Mouse (Mus musculus): ENCODE data around the gene Rabgap1. TPM values are rescaled to one million over a fixed set of nuclear protein-coding genes. Genes with fewer than 3 reads are reported as not detected.

Rabgap1 gene
- total RNA-seq, 2 experiments from 2014 or later: 44.8 to 45.0 TPM

DNA sequence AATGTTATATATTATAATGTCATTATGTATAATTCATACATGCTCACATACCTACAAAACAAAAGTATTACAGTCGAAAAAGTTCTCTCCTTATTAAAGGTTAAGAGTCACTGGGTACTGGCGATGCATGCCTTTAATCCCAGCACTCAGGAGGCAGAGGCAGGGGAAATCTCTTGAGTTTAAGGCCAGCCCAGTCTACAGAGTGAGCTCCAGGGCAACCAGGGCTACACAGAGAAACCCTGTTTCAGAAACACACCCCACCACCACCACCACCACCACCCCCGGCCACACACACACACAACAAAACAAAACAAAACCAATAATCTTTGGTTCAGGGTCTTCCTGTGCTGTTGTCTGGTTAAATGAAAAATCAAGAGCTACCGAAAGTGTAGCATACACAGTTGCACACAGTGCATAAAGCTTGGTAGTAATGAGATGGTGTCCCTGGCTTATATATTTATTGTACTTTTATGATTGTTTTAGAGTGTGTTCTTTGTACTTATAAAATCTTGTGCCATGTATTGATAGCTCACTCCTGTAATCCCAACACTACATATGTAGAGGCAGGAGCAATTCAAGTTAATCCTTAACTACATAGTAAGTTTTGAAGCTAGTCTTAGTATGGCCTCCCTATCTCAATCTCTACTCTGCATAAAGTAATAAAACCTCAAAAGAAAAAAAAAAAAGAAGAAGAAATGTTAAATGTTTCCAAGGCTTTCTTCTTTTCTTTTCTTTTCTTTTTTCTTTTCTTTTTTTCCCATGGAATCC is 68.2 kb downstream of the Rabgap1 start:
- DNase-seq: no peak
- intact Hi-C loops (cut with DNase I): loop anchor here (10.0 kb wide), 1 partner anchor 263 kb away; the partner anchor contains the start of gene Crb2

DNA sequence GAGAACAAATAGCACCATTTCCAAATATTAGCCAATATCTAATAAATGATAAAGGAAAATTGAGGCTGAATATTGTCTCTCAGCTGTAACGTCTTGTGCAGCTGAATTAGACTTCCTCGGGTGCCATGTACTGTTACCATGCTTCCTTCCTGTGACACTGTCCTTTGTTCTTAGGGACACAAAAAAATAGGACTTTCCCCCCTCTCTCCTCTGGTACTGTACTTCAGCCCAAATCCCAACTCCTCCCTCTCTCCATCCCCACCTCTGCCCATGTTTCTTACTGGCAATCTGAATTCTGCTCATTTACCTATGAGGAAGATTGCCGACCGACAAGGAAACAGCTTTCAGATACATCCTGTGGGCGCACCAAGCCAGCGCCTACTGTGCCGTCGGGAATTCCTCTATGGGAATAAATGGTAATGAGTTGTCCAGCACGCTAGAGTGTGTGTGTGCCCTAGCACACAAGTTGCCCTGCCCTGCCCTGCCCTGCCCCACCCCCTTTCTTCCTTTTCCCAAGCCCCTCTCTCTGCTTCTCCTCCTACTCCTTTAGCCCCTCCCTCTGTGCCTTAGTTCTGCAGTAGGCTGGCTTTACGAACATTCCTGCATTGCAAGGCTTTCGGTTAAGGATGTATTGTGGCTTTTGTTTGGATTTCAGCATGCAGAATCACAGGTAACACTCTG is 73.1 kb downstream of the Rabgap1 start, which contains the start of gene Gpr21:
Gpr21 (plus strand) TSS at position 303 of the 681 bp plus-strand sequence.
- intact Hi-C loops (cut with DNase I): loop anchor here (10.0 kb wide), 1 partner anchor 259 kb away; the partner anchor contains the start of gene Crb2
- no peak for DNase-seq

DNA sequence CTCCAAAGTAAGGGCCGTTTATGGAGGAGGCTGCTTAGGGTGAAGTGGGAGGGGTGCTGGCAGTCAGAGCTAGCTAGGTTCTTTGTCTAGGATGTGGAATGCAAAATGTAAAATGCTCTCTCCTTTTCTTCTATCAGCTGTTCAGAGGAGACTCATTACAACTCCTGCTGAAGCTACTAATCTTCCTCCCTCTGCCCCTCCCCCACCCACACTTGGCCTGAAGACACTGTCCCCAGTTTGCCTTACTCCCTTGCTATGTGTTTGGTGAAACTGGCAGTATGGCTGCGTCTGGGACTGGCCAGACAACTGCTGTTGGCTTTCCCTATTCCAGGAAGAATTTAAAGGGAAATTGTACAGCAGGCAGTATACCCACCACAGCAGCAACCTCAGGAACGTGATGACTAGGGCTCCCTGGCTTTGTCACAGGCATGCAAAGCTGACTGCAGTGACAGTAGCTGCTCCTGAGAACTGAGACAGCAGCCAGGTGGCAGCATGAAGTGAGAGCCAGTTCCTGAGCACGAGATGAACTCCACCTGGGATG is 73.9 kb downstream of the Rabgap1 start:
- intact Hi-C loops (cut with DNase I): loop anchor here (10.0 kb wide), 1 partner anchor 258 kb away; the partner anchor contains the start of gene Crb2
- DNase-seq: no peak

DNA sequence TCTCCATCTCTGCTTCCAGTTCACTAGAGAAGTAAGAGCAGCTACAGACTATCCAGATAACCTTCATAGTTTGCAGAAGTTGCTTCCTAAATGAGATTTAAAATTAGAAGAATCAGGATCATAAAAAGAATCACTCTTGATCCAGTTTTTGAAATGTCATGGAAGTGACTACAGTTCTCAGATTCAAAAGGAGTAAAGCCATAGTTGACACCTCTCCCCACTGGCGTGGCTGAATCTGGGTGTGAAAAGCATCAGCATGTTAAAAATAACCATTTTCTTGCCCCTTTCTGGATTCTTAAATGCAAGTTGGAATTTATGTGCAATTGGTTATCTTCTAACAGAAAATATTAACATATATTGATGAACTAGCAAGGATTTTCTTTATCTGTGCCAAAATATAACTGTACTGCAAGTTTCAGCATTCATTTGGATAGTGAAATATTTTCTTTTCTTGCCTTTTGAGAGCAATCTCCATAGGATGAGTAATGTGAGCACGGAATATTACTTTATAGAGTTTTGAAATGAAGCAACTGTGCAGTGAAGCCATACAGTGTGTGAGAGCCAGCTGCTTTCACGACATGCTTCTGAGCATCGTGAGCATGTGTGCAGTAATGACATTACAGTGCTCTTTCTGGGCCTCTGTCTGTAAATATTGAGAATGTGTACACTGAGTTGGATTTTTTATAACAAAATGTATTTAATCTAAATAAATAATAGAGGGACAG is 75.6 kb downstream of the Rabgap1 start:
- no peak for DNase-seq

DNA sequence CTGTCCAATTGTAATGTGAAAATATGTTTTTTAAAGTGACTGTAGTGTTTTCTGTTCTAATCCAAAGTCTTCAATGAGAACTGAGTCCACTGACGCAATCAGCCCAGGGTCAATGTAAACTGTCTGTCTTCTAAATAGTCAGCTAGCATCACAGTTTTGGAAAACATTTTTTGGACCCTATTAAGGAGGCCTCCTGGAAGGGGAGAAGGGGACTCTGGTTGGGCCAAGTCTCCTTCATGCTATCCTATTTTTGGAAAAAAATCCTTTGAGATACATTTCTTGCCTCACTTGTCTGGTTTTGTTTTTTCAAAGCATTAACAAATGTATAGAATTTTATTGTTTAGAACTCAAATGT is 76.2 kb downstream of the Rabgap1 start:
- no peak for DNase-seq
- intact Hi-C loops (cut with DNase I): loop anchor here (10.0 kb wide), 1 partner anchor 256 kb away; the partner anchor contains the start of gene Crb2

More for the DNA sequence above, 75.6 kb downstream of the Rabgap1 start:
- intact Hi-C loops (cut with DNase I): loop anchor here (10.0 kb wide), 1 partner anchor 256 kb away; the partner anchor contains the start of gene Crb2

DNA sequence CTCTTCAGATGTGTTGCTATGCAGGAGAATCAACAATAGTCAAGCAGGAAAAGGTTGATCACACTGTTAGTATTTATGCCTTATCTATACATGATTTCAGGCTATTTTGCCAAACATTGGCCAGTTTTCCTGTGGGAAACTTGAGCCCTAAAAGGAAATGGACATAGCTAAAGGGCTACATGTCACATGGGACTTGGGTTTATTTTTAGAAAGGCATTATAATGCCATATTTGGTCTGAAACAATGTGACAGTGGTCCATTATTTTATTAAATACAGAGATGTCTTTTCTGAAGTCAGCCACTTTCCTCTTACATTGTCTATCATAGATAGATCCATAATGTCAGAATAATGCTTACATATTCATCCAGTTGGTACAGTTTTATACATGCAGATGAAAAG is 84.5 kb downstream of the Rabgap1 start:
- intact Hi-C loops (cut with DNase I): no loop called here
- no peak for DNase-seq

DNA sequence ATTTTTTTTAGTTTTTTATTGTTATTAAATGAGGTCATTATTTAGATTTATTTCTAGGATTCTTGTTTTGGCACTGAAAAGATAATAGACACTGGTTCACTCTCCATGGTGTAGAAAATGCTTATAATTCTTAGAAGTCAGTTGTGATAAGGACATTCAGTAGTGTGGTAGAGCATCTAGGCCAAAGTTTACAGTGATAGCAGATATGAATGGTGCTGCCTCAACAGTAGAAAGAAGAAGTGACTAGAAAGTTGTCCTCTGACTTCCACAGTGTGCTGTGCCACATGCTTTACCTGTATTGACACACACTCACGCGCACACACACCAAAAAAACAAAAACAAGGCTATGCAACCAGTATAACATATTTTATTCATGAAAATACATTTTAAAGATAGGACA is 86.3 kb downstream of the Rabgap1 start:
- DNase-seq: no peak
- intact Hi-C loops (cut with DNase I): no loop called here

DNA sequence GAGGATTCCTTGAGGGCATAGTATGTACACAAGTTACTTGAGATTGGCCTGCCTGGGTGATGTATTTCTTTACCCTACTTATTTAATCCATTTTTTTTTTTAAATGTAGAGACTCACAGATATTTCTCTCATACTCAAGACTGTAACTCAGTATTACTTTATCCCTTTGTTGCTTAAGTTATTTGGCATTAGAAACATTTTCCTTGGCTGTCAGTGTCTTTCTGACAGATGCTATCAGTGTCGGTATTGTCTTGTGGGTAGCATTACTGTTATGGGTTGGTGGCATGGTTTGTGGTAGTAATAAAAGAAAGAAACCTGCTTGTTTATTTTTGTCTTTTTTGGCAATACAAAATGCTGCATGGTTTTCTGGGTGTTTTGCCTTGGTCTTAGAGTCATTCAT is 87.7 kb downstream of the Rabgap1 start:
- intact Hi-C loops (cut with DNase I): no loop called here
- DNase-seq: no peak

DNA sequence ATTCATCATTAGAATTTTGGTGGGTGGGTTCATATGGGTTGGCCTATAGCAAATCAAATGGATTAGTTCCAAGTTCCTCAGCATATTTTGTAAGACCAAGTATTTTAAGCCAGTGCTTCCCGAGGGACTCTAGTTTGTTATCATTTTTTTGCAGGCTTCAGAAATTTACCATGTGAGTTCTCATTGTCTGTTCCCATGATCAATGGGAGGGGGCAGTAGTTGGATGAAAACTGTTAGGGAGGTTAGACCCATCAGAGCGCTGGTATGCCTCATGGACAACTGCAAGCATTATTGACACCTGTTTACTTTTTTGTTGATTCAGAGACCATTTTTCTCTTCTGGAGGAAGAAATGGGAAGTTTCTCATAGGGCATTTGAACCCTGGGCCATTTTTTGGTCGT is 88.6 kb downstream of the Rabgap1 start:
- intact Hi-C loops (cut with DNase I): no loop called here

DNA sequence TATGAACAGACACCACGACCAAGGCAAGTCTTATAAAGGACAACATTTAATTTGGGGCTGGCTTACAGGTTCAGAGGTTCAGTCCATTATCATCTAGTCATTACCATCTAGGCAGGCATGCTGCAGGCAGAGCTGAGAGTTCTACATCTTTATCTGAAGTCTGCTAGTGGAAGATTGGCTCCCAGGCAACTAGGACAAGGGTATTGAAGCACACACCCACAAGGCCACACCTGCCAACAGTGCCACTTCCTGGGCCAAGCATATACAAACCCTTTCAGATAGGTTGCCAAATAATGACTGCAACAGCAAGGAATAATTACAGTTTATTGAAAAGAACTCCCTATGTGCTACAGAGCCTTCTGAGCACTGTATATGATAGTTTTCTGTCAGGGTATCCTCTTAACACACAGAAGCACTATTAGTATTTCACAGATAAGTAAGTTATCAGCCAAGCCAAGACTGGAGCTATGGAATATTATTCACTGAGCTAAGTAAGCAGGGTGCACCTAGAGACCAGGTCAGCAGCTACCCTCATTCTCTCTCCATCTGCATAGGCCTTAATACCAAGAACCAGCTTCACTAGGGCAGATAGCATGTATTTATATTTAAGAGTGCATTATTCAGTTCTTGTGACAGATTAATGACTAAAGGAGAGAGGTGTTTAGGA is 106.4 kb downstream of the Rabgap1 start:
- intact Hi-C loops (cut with DNase I): no loop called here
- DNase-seq: peak in 1 of 2 experiments; percentile 8

More for the DNA sequence above, 88.6 kb downstream of the Rabgap1 start:
- DNase-seq: no peak

DNA sequence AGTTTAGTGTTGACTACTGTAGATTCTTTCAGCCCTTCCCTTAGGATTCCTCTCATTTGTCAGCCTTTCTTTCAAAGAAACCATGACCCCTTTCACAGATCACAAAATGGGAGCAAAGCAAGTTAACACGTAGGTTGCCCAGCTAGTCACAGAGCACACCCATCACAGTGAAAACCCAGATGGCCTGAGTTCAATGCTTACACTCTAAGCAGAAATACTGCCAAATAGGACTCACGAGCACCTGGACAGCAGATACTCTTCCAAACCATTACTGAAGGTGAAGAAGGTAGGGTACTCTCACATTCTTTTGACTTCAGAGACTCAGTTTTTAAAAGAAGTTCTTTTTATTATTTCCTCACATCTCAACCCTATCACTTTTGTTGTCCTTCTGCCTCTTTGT is 113.3 kb downstream of the Rabgap1 start:
- no peak for DNase-seq
- intact Hi-C loops (cut with DNase I): no loop called here

DNA sequence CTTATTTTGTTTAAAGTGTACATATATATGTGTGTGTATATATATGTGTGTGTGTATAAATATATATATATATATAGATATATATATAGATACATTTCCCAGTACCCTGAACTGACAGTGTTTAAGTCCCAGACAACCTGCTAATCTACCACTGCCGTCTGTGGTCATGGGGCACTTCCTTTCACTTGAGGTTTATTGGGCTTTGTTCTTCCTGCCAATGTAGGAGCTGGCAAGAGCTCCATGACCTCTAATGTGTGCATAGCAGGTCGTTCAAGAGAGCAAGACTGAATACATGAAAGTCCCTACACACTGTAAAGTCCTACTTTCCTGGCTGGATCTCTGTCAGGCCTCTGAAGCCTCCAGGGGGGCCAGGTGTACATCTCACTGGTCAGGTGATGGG is 122.5 kb downstream of the Rabgap1 start:
- no peak for DNase-seq
- intact Hi-C loops (cut with DNase I): no loop called here

DNA sequence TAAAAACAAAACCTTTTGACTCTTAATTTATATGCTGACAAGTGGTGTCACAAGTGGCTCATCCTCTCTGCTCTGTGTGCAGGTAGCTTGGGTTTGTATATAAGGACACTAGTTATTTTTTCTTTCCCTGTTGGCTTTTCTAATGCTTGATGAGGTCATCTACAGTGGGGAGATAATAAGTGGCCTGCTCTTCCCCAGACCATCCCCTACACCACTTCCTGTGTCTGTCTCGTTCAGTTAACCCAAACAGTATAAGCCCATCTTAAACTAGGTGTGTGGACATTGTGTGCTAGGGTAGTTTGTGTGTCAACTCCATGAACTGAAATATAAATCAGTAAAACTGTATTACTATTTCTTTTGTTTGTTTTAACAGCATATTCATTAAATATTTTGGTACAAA is 123.0 kb downstream of the Rabgap1 start:
- DNase-seq: no peak
- intact Hi-C loops (cut with DNase I): no loop called here

DNA sequence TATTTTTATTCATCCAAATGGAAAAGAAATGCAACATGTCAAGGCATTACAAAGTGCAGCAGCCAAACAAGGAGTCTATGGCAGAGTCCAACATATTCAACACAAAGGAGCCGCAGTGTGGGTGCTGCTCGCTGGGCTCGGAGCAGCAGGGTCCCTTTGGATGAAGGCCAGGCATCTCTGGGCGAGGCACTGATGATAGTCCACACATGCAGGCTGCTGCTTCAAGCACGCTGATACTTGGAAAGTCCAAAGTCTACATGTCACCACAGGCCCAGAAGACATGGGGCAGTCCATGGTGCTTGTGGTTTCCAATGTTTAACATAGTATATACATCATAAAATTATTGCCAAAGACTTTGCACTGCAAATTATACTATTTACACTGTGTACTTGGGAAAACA is 126.8 kb downstream of the Rabgap1 start:
- DNase-seq: no peak
- intact Hi-C loops (cut with DNase I): no loop called here

DNA sequence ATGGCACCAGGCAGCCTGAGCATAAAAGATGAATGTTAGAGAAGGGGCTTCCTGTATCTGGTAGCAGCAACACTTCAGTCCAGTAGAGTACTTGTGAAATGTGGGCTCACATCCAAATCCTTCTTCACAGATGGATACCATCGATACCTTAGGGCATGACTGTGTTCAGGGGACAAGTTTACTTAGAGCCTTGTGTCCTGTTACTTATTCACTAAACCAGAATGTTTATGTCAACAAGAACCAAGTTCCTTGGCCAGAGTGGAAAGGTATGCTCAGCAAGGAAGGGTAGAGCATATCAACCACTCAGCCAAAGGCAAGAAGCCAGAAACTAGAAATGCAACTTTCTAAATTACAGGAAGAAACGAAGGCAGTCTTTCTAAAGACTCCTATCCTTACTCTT is 127.6 kb downstream of the Rabgap1 start:
- DNase-seq: no peak
- intact Hi-C loops (cut with DNase I): no loop called here

DNA sequence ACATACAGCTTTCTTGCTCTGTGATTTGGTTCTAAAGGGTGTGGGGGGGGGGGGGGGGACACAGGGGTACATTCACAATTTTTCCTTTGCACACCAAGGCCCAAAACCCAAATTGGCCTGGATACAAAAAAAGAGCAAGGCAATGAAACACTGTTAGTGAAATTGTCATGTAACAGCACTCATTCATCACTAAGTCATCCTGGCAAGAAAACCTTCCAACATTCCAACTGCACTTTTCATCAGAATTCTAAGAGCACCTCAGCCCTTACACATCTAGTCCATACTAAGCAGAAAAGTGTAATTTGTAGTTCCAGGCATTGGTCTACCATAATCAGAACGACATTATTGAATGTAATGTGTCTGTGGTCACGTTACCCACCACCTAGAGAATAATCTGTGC is 129.1 kb downstream of the Rabgap1 start:
- intact Hi-C loops (cut with DNase I): no loop called here
- no peak for DNase-seq

DNA sequence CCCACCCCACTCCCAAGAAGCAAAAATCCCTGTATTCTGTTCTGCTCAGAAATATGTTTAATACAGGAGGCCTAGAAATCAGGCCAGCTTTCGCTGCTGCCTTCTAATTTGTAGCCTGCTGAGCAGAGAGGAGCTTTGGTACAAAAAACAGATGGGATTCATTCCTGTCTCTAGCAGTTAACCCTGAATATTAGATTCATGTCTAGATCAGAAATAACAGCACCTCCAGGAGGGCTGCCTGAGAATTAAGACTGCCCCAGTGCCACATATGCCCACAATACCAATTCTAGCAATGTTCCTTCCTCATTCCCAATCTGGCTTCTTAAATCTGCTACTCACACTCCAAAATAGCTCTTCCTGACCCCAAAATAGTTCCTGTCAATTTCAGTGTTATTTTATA is 133.6 kb downstream of the Rabgap1 start:
- DNase-seq: no peak
- intact Hi-C loops (cut with DNase I): no loop called here

DNA sequence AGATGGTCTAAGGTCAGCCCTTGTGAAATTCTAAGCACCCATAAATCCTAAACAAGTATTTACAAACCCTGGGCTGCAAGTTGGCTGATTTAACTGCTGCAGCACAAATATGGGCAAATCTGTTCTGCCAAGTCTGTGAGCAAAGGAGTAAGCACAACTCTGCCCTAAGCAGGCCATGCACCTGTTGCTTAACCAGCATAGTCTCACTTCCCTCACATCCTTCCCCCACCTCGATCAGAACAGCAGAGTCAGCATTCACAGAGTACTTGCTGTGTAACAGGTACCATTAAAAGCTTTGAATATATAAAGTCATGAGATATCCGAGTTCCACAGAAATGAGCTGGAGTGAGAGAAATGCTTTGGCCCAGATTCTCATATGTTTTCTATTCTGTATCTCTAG is 135.1 kb downstream of the Rabgap1 start:
- intact Hi-C loops (cut with DNase I): no loop called here
- DNase-seq: no peak

DNA sequence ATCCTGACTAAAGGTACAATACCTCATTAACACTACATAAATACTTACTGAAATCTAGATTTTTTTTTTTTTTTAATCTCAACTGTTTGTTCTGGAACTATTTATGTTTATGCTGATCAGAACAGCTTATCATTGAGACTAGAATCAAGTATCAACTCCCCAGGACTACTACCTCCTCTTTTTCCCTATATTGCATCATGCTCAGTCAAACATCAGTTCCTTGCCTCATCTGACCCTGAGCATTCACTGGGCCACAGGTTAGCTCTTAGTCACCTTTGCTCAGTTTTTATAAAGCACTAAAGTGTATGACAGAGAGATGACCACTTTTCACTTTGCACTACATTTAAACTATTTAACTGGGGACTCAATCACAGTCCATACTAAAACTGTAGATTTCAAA is 144.8 kb downstream of the Rabgap1 start:
- intact Hi-C loops (cut with DNase I): no loop called here
- DNase-seq: no peak

All from heart, postnatal 36 days (tissue).